Mouse (Mus musculus) cerebellum, adult (tissue): Measurements from ENCODE around the gene Hrk.

Source experiments
- ATAC-seq: cut with Nextera tagmentation; 2 replicates; pipeline ENCODE4 v1.9.2; 2017; ENCODE audit warnings: mild to moderate bottlenecking, moderate library complexity, mixed read lengths; ENCODE audit not compliant: insufficient number of reproducible peaks, low FRiP score, low TSS enrichment

The Hrk gene

DNA sequence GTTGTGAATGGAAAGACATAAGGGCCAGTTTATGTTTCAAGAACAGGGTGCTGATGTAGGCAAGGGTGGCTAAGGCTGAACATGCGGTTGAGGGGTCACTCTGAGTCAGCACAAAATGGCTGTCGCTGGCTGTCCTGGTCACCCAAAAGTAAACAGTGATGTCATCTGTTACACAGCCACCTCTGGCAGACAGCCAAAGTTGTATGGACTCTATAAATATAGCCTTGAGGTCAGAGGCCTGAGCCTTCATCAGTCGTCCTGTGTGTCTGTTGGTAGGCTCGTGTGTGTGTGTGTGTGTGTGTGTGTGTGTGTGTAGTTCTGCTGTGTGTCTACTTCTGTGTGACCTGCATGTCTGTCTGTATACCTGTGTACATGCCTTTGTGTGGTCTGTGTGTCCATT is 7.5 kb upstream of the Hrk start:
- ATAC-seq = no peak

DNA sequence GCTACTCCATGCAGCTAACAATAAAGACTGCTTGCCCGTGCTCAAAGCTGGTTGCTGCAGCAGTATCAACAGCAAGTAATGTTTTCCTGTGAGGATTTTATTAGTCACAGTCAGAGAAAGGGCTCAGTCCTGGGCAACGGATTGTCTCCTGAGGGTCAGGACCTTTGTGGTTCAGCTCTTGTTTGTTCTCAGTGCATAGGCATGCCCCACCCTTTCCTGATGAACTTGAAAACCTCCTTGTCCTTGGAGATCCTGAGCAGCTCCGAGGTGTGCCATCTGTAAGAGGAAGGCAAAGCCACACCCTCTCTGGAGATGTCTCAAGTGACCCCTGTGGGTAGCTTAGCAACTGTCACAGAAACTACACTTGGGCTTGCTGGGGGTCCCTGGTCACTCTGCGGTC is 3.8 kb upstream of the Hrk start:
- no peak for ATAC-seq

- no peak for ATAC-seq
These were observed 1.0 kb downstream of the Hrk start for GRCm38 (mm10) chr5:118165462-118165861.

GRCm38 (mm10) chr5:118167561-118167995 is 3.1 kb downstream of the Hrk start:
- ATAC-seq = no peak

DNA sequence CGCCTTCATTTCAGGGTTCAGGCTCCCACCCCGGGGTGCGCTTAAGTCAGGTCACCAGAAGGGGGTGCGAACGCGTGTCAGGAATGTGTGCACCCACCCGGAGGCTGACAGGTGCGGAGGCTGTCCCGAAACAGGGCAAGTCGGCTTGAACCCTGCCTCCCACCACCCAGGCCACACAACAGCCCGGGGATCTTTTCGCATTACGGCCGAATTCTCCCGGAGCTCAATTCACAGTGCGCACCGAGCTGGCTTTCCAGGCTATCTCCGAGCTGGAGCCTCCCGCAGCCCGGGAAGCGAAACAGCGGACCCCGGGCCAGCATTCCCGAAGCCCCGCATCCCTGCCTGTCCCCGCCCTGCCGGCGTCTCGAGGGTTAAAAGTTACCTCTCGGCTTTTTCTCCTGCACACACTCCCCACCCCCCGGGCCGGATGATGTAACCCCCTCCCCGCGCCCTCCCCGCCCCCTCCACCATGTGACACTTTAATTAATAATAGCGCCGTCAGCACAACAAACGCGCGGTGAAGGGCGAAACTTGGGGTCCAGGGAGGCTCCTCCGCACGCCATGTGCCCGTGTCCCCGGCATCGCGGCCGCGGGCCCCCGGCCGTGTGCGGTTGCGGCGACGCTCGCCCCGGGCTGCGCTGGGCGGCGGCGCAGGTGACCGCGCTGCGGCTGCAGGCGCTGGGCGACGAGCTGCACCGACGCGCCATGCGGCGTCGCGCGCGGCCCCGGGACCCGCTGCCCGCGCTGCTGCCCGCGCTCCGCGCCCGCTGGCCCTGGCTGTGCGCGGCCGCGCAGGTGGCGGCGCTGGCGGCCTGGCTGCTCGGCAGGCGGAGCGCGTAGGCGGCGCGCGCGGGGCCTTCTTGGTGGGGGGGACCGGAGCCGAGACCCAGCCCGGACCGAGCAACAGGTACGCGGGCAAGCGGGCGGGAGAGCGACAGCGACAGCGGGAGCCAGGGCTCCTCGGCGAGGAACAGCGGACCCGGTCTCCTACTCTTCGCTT is 5.1 kb downstream of the Hrk start:
- ATAC-seq = peak; percentile 45; the same call in 1 of the 2 replicates

DNA sequence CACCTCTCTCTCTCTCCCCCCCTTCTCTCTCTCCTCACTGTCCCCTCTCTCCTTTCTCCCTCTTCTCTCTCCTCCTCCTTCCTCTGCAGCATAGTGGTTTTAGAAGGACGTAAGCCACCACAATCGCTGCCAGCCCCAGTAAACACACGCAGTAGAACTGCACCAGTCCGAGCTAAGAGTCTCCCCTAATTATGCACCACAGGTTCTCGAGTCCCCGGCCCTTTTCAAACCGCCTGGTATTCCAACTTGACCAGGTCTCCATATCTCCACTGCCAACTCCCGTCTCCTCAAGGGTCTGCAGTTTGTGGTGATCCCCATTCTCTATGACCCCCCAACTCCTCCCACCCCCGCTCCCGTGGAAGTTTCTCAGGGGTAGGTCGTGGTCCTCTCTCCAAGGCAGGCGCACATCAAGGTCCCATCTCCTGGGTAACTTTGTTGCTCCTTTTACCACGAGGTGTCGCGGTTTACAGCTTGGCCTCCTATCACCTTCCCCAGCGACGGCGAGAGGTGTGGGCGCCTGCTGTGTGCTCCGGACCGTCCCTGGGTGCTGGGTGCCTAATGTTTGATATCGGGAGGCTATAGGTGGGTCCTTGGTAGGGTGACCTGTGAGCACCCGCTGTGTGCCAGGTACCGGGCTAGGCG is 6.6 kb downstream of the Hrk start:
- no peak for ATAC-seq

DNA sequence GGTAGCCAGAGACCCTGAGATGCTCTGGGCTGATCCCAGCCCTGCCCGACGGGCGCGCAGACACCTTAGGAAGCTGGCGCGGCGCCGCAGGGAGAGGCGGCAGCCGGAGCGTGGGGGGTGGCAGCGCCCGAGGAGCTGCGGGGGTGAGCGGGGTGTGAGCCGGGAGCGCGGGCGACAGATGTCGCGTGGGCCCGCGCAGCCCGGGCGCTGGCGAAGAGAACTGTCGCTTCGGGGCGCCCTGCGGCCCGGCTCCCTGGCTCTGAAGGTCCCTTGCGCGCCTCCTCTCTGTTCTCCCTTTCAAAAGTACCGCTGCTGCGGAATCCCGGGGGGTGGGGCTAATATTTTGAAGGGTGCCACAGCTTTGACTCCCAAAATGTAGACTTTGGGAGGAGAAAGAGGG is 7.2 kb downstream of the Hrk start:
- ATAC-seq = no peak

GRCm38 (mm10) chr5:118172078-118172723 is 7.8 kb downstream of the Hrk start:
- ATAC-seq = no peak

- ATAC-seq = no peak
These were observed 10.0 kb downstream of the Hrk start for GRCm38 (mm10) chr5:118174310-118175009.

- no peak for ATAC-seq
These were observed 10.7 kb downstream of the Hrk start for GRCm38 (mm10) chr5:118175137-118175536.

DNA sequence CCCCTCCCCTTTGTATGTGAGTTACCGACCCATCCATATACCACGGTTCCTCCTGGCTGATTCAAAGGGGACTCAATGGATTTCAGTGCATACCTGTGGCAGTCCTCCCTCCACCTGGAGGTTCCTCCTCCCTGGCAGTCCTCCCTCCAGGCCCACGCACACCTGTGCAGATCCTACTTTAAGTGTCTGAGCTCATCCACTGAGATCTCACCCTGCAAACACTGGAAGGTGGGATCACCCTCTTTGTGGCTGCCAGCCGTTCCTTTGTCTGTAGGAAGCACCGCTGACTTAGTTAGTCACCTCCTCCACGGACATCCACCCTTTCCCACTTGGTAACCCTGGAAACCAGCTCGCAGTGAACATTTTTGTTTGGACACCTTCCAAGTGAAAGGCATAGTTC is 13.2 kb downstream of the Hrk start:
- ATAC-seq = no peak

DNA sequence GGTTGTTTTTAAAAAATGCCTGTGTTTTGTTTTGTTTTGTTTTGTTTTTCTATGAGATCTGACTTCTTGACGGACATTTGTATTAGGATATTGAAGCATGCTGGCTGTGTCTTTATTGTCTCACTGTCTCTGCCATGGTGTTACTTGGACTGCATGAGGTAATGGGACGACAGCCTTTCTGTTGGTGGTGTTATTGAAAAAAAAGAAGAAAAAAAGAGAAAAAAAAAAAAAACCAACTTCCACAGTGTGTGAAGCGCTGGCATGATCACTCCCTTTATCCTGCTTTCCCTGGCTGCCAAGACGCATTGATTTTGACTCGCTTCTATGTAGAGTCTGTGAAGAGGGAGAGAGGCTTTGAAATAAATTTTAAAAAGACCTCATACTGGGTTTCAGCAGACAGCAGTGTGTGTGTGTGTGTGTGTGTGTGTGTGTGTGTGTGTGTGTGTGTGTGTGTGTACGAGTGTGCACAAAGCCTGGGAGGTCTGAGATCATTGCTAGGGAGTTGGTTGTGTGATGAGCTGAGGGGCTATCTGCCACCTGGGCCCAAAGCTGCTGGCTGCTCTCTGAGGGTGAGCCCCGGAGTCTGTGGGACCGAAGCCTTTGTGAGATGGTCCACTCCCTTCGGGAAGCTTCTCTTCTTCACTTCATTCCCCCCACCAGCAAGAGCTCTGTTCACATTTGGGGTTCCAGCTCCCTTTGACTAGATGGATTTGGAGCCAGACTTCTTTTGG is 22.6 kb downstream of the Hrk start:
- no peak for ATAC-seq

- no peak for ATAC-seq
These were observed 23.9 kb downstream of the Hrk start for GRCm38 (mm10) chr5:118188356-118188755.

DNA sequence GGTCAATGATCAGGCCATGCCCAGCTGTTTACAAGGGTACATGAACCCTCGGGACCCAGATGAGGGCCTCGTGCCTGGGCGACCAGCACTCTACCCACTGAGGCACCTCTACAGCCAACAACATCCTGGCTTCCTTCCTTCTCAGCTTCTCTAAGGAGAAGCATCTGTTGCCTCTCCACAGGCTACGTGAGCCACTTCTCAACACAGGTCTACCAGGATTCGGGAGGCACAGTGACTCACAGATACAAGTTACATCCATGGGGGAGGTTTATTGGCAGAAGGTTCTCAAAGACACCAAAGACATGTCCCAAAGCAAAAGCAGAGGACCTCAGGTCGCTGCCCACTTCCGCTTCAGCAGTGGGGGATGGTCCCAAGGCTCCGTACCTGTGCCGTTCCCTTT is 26.0 kb downstream of the Hrk start:
- no peak for ATAC-seq

DNA sequence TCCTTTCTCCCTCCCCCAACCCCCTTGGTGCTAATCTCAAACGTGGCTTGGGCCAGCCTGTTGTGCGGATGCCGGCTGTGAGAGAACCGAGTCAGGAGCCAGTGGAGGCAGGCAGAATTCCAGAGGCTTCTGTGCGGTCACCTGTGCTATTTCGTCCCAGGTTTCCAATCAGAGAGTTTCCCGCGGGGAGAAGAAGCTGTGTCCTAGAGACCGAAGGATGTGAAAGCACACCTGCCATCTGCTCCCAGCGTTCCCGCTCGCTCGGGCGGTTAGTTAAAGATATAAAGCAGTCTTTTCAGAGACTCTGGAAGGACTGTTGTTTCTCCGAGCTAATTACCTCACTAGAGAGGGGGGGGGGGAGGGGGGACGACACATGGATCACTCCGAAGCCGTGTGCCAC is 27.8 kb downstream of the Hrk start:
- no peak for ATAC-seq

- no peak for ATAC-seq
These were observed 33.0 kb downstream of the Hrk start for GRCm38 (mm10) chr5:118197421-118197820.

DNA sequence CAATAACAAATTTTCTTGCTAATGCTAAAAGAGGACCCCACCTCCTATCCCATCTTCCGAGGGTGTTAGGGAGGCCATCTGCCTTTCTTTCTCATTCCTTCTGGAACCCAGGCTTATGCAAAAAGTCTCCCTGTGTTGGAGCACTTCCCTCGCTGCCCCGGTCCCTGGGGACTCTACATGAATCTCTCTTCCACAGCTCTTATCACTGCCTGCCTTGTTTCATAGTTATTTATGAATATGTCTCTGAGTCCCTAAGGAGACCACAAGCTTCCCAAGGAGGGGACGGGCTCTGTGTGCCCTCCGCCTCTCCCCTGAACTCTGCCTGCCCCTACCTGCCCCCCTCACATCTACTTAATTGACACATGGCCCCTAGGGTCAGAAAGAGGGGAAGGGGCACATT is 35.2 kb downstream of the Hrk start:
- ATAC-seq = no peak

DNA sequence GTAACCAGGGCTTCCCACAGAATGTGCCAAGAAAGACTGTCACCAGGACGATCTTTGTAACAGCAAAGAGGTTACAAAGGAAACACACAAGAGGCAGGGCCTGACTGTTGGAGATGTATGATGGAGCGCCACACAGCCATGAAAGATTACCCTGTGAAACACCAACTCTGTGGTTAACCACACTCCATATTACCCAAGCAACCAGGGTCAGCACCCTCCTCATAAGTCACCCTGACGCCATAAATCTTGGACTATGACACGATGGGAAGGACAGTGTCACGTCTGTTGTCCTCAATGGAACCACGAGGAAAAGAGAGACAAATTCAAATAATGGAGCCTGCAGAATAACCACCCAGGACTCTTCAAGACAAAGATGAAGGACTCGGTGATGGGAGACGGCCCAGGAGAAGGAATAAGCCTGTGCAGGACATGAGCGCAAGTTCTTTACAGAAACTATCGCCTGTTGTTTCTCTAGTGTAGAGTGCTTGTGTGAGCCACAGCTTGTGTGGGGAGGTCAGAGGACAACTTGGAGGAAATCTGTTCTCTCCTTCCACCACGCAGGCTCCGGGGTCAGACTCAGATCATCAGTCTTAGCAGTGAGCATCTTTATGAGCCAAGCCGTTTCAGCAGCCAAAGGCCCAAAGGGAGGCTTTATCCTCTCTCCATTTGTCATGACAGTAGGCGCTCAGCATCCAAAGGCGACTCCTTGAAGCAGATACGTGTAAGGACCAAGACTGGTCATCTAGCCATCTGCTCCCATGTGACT is 40.4 kb downstream of the Hrk start:
- ATAC-seq = no peak

GRCm38 (mm10) chr5:118205852-118206251 is 41.4 kb downstream of the Hrk start:
- ATAC-seq = no peak
